Mouse (Mus musculus): ENCODE results near the gene C1qa.

- TF ChIP-seq CTCF (IDR thresholded peaks at IDR 0.05; ENCODE audit: borderline replicate concordance, control insufficient read depth, extremely low read depth, insufficient read depth, low read length, poor library complexity) (no peak), POLR2A (IDR thresholded peaks at IDR 0.05; ENCODE audit: control insufficient read depth, extremely low read depth, insufficient read depth, low read length, poor library complexity) (no peak)
These were observed 14.2 kb upstream of the C1qa start for GRCm38 (mm10) chr4:136912841-136913240.
